Mouse (Mus musculus) embryo, embryonic 11.5 days (tissue): Measurements from ENCODE around the gene Pla2g15.

Source experiments
- DNase-seq: peaks from one replicate; pipeline ENCODE4 v3.0.0-alpha.2; 2012; ENCODE audit warnings: low read depth, low spot score

Pla2g15 gene

GRCm38 (mm10) chr8:106134751-106135571, 15.2 kb upstream of the Pla2g15 start:
- DNase-seq = no peak

DNA sequence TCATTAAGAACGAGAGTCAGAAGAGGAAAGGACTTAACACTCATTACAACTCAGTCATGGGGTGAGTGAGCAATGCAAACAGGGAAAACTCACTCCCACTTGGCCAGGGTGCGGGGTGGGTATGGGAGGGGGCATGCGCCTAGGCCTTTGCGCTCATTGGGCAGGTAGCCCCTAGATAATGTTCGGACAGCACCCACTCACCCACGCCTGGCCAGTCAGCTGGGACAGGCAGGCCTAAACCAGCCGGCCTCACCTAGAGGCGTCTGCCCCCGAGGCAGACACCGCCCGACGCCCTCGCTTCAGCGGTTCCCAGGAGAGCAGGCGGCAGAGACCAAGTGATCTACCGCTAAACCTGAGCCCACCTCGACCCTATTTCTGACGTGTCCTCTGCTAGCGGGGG, 14.5 kb upstream of the Pla2g15 start:
- no peak for DNase-seq

DNA sequence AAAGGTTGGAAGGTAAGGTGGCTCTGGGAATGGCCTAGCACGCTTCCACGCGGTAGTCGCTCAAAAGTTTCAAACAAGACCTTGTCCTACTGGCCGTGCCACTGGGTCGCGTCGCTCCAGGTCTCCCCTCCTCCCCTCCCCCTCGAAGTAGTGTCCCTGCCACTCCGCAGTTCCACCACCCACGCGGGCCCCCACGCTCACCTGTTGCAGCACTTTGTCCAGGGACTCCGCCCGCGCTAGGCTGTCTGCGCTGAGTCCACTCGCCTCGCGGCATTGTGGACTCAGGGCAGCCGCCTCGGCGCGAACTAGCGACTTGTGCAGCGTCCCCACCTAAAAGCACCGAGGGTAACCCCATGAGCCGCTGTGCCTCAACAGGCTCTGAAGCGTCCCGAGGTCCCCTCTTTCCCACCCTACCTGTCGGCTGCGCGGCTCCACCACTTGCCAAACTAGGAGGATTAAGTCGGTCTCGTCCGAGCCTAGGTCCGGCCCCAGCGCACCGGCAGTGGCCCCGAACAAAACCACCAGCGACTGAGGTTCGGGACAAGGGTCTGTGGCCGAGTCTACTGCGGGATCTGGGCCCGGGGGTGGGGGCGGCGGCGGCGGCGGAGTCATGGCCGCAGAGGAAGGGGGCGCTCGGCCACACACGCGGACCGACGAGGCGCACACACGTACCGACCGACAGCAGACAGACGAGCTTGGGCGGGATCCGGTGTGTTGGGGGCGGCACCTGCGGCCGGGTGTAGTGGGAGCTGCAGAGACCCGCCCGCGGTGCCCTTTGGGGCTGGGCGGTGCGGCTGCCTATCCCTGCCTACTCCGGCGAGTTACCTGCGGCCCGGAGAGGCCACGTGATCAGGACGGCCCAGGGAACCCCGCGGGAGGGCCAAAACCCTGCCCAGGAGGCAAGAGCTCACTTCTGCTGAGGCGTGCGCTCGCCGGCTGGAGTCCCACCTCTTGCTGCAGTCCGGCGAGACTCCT, 13.8 kb upstream of the Pla2g15 start, which contains the start of gene Esrp2:
Gene Esrp2 (minus strand): TSS at position 819 of the 975 bp plus-strand sequence.
- DNase-seq = no peak

DNA sequence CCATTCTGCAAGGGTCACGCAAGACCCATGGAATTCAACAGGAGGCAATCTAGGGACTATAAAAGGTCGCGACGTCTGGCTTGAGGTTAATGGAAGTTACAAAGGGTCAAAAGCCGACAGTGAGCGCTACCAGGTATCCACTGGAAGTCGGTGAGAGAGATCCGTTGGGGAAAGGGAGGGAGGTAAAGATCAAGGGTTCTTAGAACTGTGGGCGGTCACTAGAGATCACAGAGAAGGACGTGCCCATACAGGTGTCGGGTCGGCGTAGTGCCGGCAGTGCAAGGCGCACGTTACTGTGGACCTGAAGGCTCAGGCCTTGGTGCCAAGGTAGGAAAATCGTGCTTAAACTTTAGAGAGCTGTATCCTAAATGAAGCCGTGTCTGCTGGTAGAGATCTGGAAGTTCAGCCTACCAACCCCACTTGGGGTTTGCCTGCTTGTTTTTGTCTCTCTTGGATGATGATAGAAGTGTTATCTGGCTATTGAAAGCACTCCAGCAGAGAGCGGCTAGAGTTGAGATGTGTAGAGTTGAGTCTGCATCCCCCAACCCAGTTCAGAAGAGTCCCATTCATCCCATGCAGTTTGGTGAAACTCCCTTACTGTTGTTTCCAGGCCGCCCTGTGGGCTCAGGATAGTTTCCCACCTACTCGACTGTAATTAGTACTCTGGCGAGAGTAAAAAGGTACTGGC, 12.8 kb upstream of the Pla2g15 start:
- DNase-seq = no peak

DNA sequence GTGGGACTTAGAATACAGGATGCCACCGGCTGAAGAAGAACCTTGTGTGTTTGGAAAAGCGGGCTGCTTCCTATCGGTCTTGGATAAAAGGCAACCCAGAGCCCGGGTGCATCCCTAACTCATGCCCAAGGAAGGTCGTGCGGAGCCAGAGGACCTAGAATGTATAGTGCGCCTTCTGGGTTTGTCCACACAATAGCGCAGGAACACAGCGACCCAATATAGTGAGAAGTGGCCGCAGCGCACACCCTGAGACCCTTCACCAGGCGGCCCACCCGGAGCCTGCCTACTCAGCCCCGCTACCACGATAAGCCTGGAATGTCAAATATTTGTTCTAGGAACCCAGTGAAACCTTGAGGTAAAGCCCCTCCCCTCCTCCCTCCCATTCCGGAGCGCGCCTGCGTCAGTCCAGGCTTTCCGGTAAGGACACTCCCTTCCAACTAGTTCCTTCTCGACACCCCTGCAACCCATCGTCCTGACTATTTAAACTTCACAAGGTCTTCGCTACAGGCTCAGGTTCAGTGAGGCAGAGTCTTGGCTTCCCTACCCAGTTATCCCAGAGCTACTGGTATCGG, 12.2 kb upstream of the Pla2g15 start:
- no peak for DNase-seq

DNA sequence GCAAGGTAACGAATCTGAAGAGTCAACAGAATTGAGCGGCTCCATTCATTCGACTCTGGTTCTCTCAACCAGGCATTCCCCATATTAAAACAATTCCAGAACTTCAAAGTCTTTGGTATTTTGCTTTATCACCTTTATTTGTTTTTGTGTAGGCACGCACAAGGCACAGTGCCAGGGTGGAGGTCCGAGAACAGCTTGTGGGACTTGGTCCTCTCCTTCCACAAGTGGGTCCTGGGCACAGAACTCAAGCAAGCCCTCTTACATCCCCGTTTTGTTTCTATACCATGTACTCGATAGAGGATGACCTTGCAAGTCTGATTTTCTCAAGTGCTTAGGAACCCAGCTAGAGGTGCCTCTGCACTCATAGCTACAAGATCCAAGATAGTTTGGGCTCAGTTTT, 11.6 kb upstream of the Pla2g15 start:
- no peak for DNase-seq

DNA sequence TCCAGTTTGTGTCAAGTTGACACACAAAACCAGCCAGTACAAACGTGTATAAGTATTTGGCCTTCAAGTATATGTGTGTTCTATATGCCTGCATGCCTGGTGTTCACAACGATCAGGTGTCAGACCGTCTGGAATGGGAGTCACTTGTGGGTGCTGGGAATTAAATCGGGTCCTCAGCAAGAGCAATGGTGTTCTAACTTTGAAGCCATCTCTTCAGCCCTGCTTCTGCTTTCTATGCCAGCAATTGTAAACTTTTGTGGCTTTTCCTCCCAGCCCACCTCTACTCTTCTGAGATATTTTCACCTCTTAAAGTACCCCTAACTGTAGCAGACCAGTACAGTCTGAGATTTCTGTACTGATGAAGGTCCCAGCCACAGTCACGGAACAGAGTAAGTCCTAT, 10.0 kb upstream of the Pla2g15 start:
- no peak for DNase-seq

DNA sequence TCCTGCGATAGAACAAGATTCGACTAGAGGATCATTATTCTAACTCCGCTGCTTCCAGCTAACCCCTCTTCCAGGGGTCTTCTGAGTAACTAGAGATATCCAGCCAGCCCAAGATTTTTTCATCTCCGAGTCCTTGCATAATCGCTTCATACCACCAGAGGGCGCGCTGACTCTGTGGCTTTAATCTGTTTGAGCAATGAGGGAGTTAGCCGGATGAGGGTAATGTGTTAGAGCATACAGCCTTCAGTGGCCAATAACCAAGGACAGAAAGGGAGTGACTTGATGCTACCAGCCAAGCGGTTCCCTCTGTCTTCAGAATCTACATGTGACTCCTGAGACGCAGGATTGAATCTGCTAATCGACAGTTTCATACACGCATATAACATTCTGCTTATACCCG, 9.4 kb upstream of the Pla2g15 start:
- DNase-seq = peak; percentile 79

DNA sequence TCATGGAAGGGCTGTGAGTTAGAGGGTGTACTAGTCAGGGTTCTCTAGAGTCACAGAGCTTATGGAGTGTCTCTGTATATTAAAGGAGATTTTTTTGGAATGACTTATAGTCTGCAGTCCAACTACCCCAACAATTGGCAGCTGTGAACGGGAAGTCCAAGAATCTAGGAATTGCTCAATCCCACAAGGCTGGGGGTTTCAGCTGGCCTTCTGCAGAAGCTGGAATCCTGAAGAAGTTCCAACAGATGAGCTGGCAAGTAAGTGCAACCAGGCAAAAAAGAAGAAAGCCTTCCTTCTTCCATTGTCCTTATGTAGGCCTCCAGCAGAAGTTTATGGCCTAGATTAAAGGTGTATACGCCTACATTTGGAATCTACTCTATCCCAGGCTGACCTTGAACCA, 4.9 kb upstream of the Pla2g15 start:
- DNase-seq = no peak

DNA sequence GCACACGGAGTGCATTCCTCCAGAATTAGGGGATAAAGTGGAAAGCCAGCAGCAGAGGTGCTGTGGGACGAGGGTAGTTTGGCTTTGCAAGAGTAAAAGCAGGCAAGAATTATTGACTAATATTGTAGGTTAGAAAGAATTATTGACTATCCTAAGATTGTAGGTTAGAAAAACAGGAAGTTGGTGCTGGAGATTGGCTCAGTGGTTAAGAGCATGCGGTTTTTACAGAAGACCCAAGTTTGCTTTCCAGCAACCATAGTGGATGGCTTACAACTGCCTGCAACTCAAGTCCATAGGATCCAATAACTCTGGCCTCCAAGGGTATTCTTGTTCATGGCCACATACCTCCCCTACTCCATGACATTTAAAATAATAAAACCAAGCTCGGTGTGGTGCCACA, 4.2 kb upstream of the Pla2g15 start:
- DNase-seq = no peak

DNA sequence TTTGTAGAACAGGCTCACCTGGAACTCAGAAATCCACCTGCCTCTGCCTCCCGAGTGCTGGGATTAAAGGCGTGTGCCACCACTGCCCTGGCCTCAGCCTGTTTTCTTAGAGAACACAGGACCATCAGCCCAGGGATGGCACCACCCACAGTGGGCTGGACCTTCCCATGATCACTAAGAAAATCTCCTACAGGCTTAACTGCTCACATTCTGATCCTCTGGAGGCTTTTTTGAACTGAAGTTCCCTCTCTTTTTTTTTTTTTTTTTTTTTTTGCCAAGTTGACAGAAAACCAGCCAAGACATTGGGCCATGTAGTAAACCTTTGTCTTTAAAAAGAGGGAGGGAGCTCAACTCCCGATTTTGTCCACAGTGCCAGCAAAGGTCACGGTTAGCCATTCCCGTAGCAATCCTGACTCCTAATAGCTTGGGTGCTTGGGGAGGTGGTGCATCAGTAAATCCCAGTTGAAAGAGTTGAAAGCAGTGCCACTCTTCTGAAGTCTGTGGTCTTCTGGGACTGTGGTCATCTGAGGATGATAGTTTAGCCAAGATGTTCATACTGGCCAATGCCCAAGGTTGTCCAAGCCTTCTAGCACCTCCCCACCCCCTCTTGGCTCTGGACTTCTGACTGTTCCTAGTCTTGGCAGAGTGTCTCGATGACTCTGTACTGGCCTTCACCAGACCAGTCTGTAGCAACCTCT, 2.2 kb upstream of the Pla2g15 start:
- DNase-seq = no peak

- no peak for DNase-seq
Observed at GRCm38 (mm10) chr8:106149025-106149424, 1.2 kb upstream of the Pla2g15 start.

DNA sequence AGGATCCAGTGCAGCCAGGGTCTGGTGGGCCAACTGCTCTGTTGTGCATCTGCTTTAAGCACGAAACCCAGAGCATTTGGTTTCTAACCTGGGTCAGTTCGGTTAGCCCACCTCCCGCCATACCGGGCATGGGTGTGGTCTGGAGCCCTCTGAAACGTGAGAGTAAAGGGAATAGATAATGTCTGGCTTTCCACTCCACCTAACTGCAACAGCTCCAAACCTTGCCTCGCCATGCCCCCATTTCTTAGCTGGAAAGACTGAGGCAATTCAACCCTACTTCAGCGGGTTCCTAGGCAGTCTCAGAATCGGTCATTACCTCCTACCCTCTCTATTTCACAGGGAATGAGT, 428 bp downstream of the Pla2g15 start:
- no peak for DNase-seq

DNA sequence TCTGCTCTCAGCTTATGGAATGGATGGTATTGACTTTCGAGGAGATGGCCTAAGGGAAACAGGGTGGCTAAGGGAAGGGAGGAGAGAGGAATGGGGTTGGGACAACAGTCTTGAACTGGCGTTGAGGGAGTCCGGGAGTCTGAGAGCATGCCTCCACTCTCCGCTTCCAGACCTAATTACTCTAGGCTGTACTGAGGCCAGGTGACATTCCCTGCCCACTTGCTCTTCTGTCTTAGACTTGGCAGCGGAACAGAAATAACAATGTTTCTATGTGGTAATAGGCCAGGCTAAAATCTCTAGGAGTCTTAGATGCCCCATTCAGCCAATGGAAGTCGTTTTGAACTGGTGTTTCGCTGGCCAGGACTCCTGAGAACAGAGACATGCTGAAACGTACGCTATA, 842 bp downstream of the Pla2g15 start:
- no peak for DNase-seq

DNA sequence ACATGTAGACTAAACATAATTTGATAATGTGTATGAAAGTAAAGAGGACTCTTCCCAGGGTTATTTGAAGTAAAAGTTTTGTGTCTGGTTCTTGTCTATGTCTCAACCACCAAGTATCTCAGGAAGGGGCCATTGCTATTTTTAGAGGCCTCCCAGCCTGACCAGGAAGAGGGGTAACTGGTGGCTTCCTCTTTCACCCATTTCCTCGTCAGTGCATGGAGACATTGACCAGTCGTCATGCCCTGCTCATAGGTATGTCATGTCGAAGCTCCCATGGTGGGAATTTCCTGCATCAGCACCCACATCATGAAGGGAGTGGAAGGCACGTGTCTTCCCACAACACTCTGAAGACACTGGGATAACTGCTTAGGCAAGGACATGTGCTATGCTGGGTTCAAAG, 2.7 kb downstream of the Pla2g15 start:
- DNase-seq = no peak

DNA sequence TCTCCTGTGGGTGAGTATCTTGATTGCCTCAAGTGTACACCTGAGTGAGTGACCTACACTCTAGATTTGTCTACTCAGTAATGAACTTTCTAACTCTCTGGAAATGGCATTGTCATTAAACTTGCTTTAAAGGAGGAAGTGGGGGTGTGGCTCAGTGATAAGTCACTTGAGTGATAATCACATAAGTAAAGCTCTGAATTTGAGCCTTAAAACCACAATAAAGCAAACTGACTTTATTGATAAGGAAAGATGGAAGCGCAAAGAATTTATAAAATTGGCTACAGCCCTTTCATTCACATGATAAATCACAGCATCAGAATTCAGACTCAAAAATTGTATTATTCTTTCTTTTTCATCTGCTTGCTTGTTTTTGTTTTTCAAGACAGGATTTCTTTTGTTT, 7.2 kb downstream of the Pla2g15 start:
- DNase-seq = no peak

- DNase-seq = no peak
Observed at GRCm38 (mm10) chr8:106158381-106158780, 8.2 kb downstream of the Pla2g15 start.

GRCm38 (mm10) chr8:106159876-106160275, 9.7 kb downstream of the Pla2g15 start:
- DNase-seq = no peak

DNA sequence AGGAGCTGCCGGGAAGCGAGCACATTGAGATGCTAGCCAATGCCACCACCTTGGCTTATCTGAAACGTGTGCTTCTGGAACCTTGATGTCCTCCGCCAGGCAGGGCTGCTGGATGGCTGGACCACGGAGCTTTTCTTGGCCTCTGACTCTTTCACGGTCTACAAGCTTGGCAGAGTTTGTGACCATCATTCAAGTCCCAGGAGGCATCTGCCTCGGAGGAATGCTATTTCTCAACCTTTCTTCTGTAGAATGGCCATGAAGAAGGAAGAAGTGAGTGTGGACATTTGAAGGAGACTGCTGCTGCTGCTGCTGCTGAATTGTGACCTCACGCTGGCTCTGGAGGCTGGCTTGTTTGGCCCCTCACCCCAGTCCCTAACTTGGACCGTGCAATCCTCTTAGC, 13.1 kb downstream of the Pla2g15 start:
- DNase-seq = no peak

DNA sequence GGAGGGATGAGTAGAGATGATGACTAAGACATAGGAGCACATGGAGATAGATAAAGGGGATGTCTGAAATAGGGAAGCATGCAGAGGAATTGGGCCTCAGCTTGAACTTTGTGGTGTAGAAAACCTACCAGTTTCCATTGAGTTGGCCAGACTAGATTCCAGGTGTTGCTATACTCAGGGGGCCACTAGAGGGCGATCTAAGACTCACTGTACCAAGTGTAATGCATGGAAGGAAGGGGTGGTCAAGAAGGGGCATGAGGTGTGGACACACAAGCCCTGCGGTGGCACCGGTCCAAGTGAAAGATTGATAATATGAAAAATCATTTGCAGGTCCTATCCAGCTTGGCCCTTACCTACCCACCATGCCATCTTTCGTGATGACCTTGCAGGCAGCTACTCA, 15.3 kb downstream of the Pla2g15 start:
- DNase-seq = peak; percentile 50

GRCm38 (mm10) chr8:106168356-106169016, 18.3 kb downstream of the Pla2g15 start, which contains the start of gene Slc7a6:
Gene Slc7a6, plus strand, starts transcription at chr8:106168857.
- peak; percentile 66 for DNase-seq
